Mouse (Mus musculus): ENCODE measurements around the gene Gp1bb.

Gp1bb gene

GRCm38 (mm10) chr16:18581050-18581622 lies 41.1 kb downstream of the Gp1bb start:
- no peak for DNase-seq (ENCODE audit: low spot score in 2 of 2)

GRCm38 (mm10) chr16:18580389-18580788 lies 41.8 kb downstream of the Gp1bb start:
- DNase-seq (ENCODE audit: low spot score in 2 of 2), result no peak

- DNase-seq (ENCODE audit: low spot score in 2 of 2), result no peak
Measured at GRCm38 (mm10) chr16:18577599-18578160, 44.5 kb downstream of the Gp1bb start.

GRCm38 (mm10) chr16:18577071-18577470 lies 45.1 kb downstream of the Gp1bb start:
- no peak for DNase-seq (ENCODE audit: low spot score in 2 of 2)

GRCm38 (mm10) chr16:18574196-18574595 lies 48.0 kb downstream of the Gp1bb start:
- DNase-seq (ENCODE audit: low spot score in 2 of 2), result no peak

All from left cerebral cortex, adult 9 months (tissue).